Mouse (Mus musculus): ENCODE results near the gene Zcchc13. TPM values are rescaled to one million over a fixed set of nuclear protein-coding genes. Genes with fewer than 3 reads are reported as not detected.

Zcchc13 gene
- total and polyA plus RNA-seq, 3 experiments, result not detected

DNA sequence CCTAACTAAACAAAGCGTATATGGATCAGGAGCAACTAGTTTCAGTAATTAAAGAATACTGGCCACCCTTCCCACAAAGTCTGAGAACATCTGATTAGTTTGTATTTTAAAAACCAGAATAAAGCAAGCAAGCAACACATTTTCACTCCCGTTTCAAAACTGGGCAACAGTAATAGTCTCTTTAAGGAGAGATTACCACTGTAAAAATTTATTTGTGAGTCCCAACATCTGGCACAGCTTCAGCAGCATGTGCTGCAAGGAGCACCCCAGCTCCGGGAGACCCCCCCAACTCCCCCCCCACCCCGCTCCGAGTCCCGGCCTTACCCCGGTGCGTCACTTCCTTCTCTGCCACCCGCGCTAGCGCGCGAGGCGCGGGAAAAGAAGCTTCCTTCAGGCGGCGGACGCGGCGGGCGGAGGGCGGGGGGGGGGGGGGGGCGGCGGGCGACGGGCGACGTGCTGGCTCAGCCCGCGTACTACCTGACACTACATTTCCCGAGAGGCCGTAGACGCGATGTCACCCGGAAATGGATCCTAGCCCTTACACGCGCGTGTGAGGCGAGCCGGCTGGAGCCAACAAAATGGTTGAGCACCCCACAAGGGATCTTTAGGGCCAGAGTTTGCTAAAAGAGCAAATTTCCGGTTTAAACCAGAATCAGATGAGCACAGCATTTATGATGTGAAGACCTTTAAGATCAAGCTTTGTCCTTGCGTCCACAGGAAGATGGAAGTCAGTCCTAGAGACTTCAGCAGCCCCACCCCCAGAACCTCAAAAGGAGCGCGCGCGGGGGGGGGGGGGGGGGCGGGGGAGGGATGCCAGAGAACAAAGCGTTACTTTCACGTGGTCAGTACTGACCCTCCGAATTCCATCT, 13.6 kb upstream of the Zcchc13 start (continued):
- TF ChIP-seq ZC3H11A (IDR thresholded peaks at IDR 0.05; ENCODE audit: low read depth, low read length) (no peak), GABPA (IDR thresholded peaks at IDR 0.05; ENCODE audit: low read depth, low read length) (no peak), GATA1 (IDR thresholded peaks at IDR 0.05; ENCODE audit: low read depth, low read length) (no peak), ZNF384 (IDR thresholded peaks at IDR 0.05; ENCODE audit: low read depth, low read length) (no peak), SIN3A (IDR thresholded peaks at IDR 0.05; ENCODE audit: low read length) (peak; percentile 41), POLR2AphosphoS5 (IDR thresholded peaks at IDR 0.05; ENCODE audit: borderline replicate concordance, low read depth, low read length) (no peak)

DNA sequence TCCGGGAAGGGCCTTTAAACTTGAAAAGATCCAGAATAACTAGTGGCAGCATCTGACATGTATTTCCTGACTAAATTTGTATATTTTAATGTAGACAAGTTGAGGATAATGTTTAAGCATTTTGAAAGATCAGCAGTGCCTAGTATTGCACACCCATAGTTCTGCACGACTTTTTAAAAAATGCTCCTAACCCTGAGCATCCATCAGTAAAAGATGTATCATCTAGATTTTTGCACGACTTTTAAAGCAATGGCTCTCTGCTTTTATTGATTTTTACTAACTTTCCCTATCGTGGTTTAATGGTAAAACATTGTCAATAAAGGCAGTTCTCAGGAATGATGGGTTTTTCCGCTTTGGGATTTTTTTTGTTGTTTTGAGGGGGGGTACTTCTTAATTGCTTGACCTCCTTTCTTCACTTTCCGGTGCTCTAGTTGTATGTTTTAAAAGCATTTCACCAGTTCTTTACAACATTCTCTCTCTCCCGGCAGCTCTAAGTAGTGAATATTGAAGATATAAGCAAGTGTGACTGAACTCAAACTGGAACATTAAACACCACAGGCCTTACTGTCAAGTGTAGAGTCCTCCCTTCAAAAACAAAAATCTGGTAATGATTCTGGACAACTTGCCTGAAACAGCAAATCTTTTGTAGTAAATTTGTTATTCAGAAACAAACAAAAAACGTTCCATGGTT, 12.8 kb upstream of the Zcchc13 start:
- Histone ChIP-seq H3K4me1 (ENCODE audit: control insufficient read depth in 1 of 2, insufficient read depth in 2 of 2, low read length in 2 of 2) (peaks cover 2 to 6% of the 10 kb centered on the region in 2 experiments; a peak in 2 of 4 replicates), H3K36me3 (ENCODE audit: control insufficient read depth in 1 of 2, insufficient read depth in 2 of 2, low read length in 2 of 2) (peaks cover 1 to 23% of the 10 kb centered on the region in 2 experiments; a peak in 3 of 4 replicates), H3K9me3 (replicated peaks; ENCODE audit: insufficient read depth, low read length) (no peaks in the 10 kb centered on the region), H3K9ac (ENCODE audit: control insufficient read depth, low read depth, low read length, poor library complexity, severe bottlenecking) (peak overlapping the region; percentile 93), H3K4me3 (ENCODE audit: control insufficient read depth in 1 of 2, insufficient read depth in 1 of 2, low read depth in 2 of 2, low read length in 2 of 2) (peak overlapping the region in 1 of 2 experiments; percentile 63; a peak in 2 of 4 replicates), H3K27me3 (ENCODE audit: control insufficient read depth in 1 of 2, insufficient read depth in 2 of 2, low read length in 2 of 2) (no peaks in the 10 kb centered on the region), H3K27ac (ENCODE audit: control insufficient read depth, low read depth, low read length) (peak overlapping the region; percentile 100), H3K79me2 (ENCODE audit: control insufficient read depth, insufficient read depth, low read length, poor library complexity) (peaks cover 22% of the 10 kb centered on the region)
- DNase-seq (ENCODE audit: low read depth, low spot score), result peak; percentile 14
- TF ChIP-seq KAT2A (conservative IDR thresholded peaks at IDR 0.05; ENCODE audit: low read depth, low read length) (no peak), MAX (IDR thresholded peaks at IDR 0.05; ENCODE audit: low read length) (peak; percentile 3; the same call in 1 of the 2 replicates)

DNA sequence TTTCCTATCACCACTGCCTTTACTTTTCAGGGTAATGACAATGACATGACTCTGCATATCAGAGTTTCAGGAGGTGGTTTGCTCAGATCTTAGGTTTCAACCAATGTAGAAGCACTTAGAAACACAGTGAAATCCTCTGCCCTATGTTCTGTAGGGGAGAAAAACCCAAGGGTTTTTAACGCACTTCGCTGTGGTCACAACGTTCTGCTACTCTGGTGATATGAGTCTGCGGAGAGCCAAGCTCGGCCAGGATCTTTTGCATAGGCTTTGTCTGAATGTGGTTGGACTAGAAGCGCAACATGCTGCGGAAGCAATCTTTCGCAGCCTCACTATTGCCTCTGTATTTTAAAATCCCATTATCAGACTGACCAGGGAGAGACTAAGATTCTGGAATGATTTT, 8.6 kb upstream of the Zcchc13 start:
- peaks cover 15% of the 10 kb centered on the region for H3K79me2 ChIP-seq (ENCODE audit: control insufficient read depth, insufficient read depth, low read length, poor library complexity)
- H3K4me3 ChIP-seq (ENCODE audit: control insufficient read depth in 1 of 2, insufficient read depth in 1 of 2, low read depth in 2 of 2, low read length in 2 of 2), result peak overlapping the region; percentile 45 to 65
- no peaks in the 10 kb centered on the region for H3K9me3 ChIP-seq (replicated peaks; ENCODE audit: insufficient read depth, low read length)
- peak overlapping the region; percentile 88 for H3K9ac ChIP-seq (ENCODE audit: control insufficient read depth, low read depth, low read length, poor library complexity, severe bottlenecking)
- H3K27ac ChIP-seq (ENCODE audit: control insufficient read depth, low read depth, low read length), result peak overlapping the region; percentile 98
- DNase-seq (ENCODE audit: low read depth, low spot score), result peak; percentile 65
- peaks cover 0 to 17% of the 10 kb centered on the region in 2 experiments; a peak in 2 of 4 replicates for H3K36me3 ChIP-seq (ENCODE audit: control insufficient read depth in 1 of 2, insufficient read depth in 2 of 2, low read length in 2 of 2)
- H3K4me1 ChIP-seq (ENCODE audit: control insufficient read depth in 1 of 2, insufficient read depth in 2 of 2, low read length in 2 of 2), result peaks cover 2 to 6% of the 10 kb centered on the region in 2 experiments; a peak in 3 of 4 replicates
- TF ChIP-seq RCOR1 (IDR thresholded peaks at IDR 0.05; ENCODE audit: low read depth, low read length) (no peak), POLR2AphosphoS2 (IDR thresholded peaks at IDR 0.05; ENCODE audit: low read length) (no peak), GABPA (IDR thresholded peaks at IDR 0.05; ENCODE audit: low read depth, low read length) (no peak), ETS1 (IDR thresholded peaks at IDR 0.05; ENCODE audit: low read depth, low read length) (no peak), TCF12 (IDR thresholded peaks at IDR 0.05; ENCODE audit: low read depth, low read length) (no peak), E2F4 (IDR thresholded peaks at IDR 0.05; ENCODE audit: borderline replicate concordance, low read depth, low read length) (no peak), KAT2A (conservative IDR thresholded peaks at IDR 0.05; ENCODE audit: low read depth, low read length) (no peak), TAL1 (IDR thresholded peaks at IDR 0.05; ENCODE audit: low read length) (no peak), MXI1 (IDR thresholded peaks at IDR 0.05; ENCODE audit: low read depth, low read length) (peak; percentile 37; the same call in 1 of the 2 replicates), HCFC1 (IDR thresholded peaks at IDR 0.05; ENCODE audit: low read depth, low read length) (no peak), NELFE (IDR thresholded peaks at IDR 0.05; ENCODE audit: low read depth, low read length) (no peak), POLR2A (IDR thresholded peaks at IDR 0.05; ENCODE audit: control insufficient read depth in 1 of 2, insufficient read depth in 1 of 2, low read depth in 1 of 2, low read length in 2 of 2, poor library complexity in 1 of 2) (no peak), MAX (IDR thresholded peaks at IDR 0.05; ENCODE audit: low read length) (0 out of 2 replicates have a peak, but pooled peaks have one; percentile 17)
- no peaks in the 10 kb centered on the region for H3K27me3 ChIP-seq (ENCODE audit: control insufficient read depth in 1 of 2, insufficient read depth in 2 of 2, low read length in 2 of 2)
